Mouse (Mus musculus) olfactory bulb, adult 2 months (tissue): Measurements from ENCODE around the gene Ptf1a.

Experiments
- CTCF ChIP-seq: fragments of 200-500 bp; IDR thresholded peaks from 2 replicates; pipeline ENCODE4 v1.5.1; 2012; ENCODE audit warnings: low read depth, mild to moderate bottlenecking, low read length, moderate library complexity; ENCODE audit not compliant: insufficient read depth
- POLR2A ChIP-seq: fragments of 200-500 bp; IDR thresholded peaks from 2 replicates; pipeline ENCODE4 v1.6.1; 2012; ENCODE audit warnings: mild to moderate bottlenecking, low read depth, low read length, moderate library complexity; ENCODE audit not compliant: insufficient read depth

GRCm38 (mm10) chr2:19449308-19449707 lies 3.8 kb downstream of the Ptf1a start:
- TF ChIP-seq CTCF (no peak), POLR2A (no peak)
